Mouse (Mus musculus) layer of hippocampus, postnatal 14 days (tissue): ENCODE results near the gene Ccdc183. TPM values are rescaled to one million over a fixed set of nuclear protein-coding genes. Genes with fewer than 3 reads are reported as not detected.

Experiments used
- total RNA-seq, 2 experiments: library from RNA; stranded (reverse); gene quantifications; 2 replicates each; pipeline ENCODE4 v1.2.3; 2021

Gene Ccdc183
- total RNA-seq, 2 experiments from 2014 or later: not detected

Other genes with a start within 250 kb of the Ccdc183 start
- gene Sapcd2, start 245.4 kb downstream of the Ccdc183 start, total RNA-seq: 10 to 100 TPM; 11.9 to 15.3 TPM
- 10 to 100 TPM; 22.3 to 23.4 TPM for gene Entpd2, start 221.8 kb downstream of the Ccdc183 start, total RNA-seq
- 100 to 1,000 TPM; 402 to 418 TPM for gene Npdc1, start 218.3 kb downstream of the Ccdc183 start, total RNA-seq
- gene Fut7, start 194.4 kb downstream of the Ccdc183 start, total RNA-seq: under 1 TPM; 0.31 to 0.81 TPM
- 100 to 1,000 TPM; 140 to 141 TPM for gene Abca2, start 189.0 kb downstream of the Ccdc183 start, total RNA-seq
- gene Clic3, start 160.8 kb downstream of the Ccdc183 start, total RNA-seq: under 1 TPM in 1 of 2 experiments, not detected in 1; 0.58 TPM
- gene Paxx, start 156.6 kb downstream of the Ccdc183 start, total RNA-seq: 10 to 100 TPM; 52.1 to 57.7 TPM
- 100 to 1,000 TPM; 234 to 420 TPM for gene Ptgds, start 147.6 kb downstream of the Ccdc183 start, total RNA-seq
- not detected for gene Lcn12, start 123.8 kb downstream of the Ccdc183 start, total RNA-seq
- gene Fbxw5, start 116.9 kb downstream of the Ccdc183 start, total RNA-seq: 100 to 1,000 TPM; 130 to 134 TPM
- gene C8g, start 116.0 kb downstream of the Ccdc183 start, total RNA-seq: 1 to 10 TPM; 1.5 to 1.7 TPM
- gene Traf2, start 70.7 kb downstream of the Ccdc183 start, total RNA-seq: 10 to 100 TPM in 1 of 2 experiments, 1 to 10 TPM in 1; 9.8 to 11.1 TPM
- 100 to 1,000 TPM; 214 to 226 TPM for gene Edf1, start 59.8 kb downstream of the Ccdc183 start, total RNA-seq
- gene Mamdc4, start 42.8 kb downstream of the Ccdc183 start, total RNA-seq: 1 to 10 TPM; 1.7 to 2.6 TPM
- 10 to 100 TPM; 81.2 to 83.8 TPM for gene Phpt1, start 42.5 kb downstream of the Ccdc183 start, total RNA-seq
- gene Ajm1, start 35.9 kb downstream of the Ccdc183 start, total RNA-seq: 100 to 1,000 TPM in 1 of 2 experiments, 10 to 100 TPM in 1; 99.8 to 103 TPM
- gene Rabl6, start 9.2 kb downstream of the Ccdc183 start, total RNA-seq: 100 to 1,000 TPM; 105 to 107 TPM
- gene Tmem141, start 4.3 kb upstream of the Ccdc183 start, total RNA-seq: 10 to 100 TPM; 25.0 TPM
- gene Fcna, start 10.4 kb upstream of the Ccdc183 start, total RNA-seq: 1 to 10 TPM; 1.0 to 1.4 TPM
- not detected for gene Lcn8, start 35.4 kb upstream of the Ccdc183 start, total RNA-seq
- not detected for gene Lcn5, start 40.3 kb upstream of the Ccdc183 start, total RNA-seq
- gene Lcn6, start 59.1 kb upstream of the Ccdc183 start, total RNA-seq: not detected
- gene Lcn10, start 65.0 kb upstream of the Ccdc183 start, total RNA-seq: not detected
- not detected for gene Obp2a, start 82.4 kb upstream of the Ccdc183 start, total RNA-seq
- gene Bmyc, start 89.1 kb upstream of the Ccdc183 start, total RNA-seq: 10 to 100 TPM; 80.9 to 82.5 TPM
- gene Obp2b, start 119.3 kb upstream of the Ccdc183 start, total RNA-seq: not detected
- gene Lcn3, start 147.9 kb upstream of the Ccdc183 start, total RNA-seq: not detected
- not detected for gene Lcn11, start 159.3 kb upstream of the Ccdc183 start, total RNA-seq
- gene Gm13539, start 164.6 kb upstream of the Ccdc183 start, total RNA-seq: not detected
- not detected for gene Glt6d1, start 198.2 kb upstream of the Ccdc183 start, total RNA-seq
- gene Lcn9, start 205.5 kb upstream of the Ccdc183 start, total RNA-seq: not detected
- gene Sohlh1, start 229.6 kb upstream of the Ccdc183 start, total RNA-seq: not detected
- 10 to 100 TPM; 43.8 to 69.9 TPM for gene Kcnt1, start 246.1 kb upstream of the Ccdc183 start, total RNA-seq